Mouse (Mus musculus) kidney, adult 2 months (tissue): ENCODE measurements around the gene Vac14.

ENCODE experiments used
- CTCF ChIP-seq: fragments of 200-500 bp; conservative IDR thresholded peaks from 2 replicates; pipeline ENCODE4 v1.5.1; 2011; ENCODE audit warnings: low read depth, mild to moderate bottlenecking, control low read depth, low read length, moderate library complexity, mixed read lengths; ENCODE audit not compliant: insufficient read depth, insufficient read length
- POLR2A ChIP-seq: fragments of 200-500 bp; IDR thresholded peaks from one replicate; pipeline ENCODE4 v1.6.1; 2011; ENCODE audit warnings: low read depth, low read length, control low read depth

DNA sequence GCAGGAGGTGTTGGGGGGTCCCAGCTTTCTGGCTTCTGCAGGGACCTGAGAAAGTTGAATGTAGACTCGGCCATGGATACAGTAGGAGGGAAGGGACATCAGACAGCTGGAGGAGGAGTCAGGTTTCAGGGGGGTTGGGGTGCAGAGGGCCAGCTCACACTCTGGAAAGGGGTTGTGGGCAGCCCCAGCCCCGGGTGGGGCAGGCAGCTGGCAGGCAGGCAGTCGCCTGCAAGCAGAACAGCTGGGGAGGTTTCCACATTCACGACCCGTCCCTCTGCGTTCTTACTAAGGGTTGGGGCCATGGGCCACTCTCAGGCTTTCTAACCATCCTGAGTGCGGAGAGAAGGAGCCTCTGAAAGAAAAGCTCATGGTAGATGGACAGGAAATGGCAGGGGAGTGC is 98.7 kb downstream of the Vac14 start:
- TF ChIP-seq CTCF (no peak), POLR2A (no peak)
